In the genomic region with DNA sequence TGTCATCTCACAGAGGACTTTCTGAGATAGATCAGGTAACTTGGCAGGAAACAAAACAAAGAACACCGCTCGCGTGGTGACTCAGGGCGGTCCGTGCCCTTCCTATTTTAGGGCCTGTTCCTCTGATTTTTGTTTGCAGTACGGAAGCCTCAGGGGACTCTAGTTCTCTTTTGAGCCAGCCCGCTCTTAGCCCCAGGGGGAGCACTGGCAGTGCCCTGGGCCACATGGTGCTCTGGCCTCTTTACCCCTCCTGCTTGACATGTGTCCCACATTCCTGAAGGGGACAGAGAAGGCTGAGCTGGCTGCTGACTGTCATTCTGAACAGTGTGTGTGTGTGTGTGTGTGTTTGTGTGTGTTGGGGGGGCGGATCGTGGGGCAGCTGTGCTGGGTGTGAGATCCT, we compare ENCODE assay signal across 10 mouse cellular contexts. TPM values are rescaled to one million over a fixed set of nuclear protein-coding genes. Genes with fewer than 3 reads are reported as not detected.
DNase-seq lines count a peak whose midpoint lies in the region; TF ChIP-seq lines count a peak whose summit lies in the region.
"Had no signal": no experiment of that assay in that cellular context is flagged by ENCODE, and none has a peak within 500 bp of the region (broad histone marks: within the 10 kb centered on the region; RNA-seq: fewer than 3 reads in every experiment).

No protein-coding gene starts in this region.

- H3K4me3 ChIP-seq in kidney, adult 2 months (ENCODE audit: insufficient read depth, low read depth, low read length) = no peak overlapping the region
- no peak overlapping the region for H3K4me3 ChIP-seq in bone marrow macrophage, adult 2 months (ENCODE audit: insufficient read depth, low read length)
- no peak overlapping the region for H3K4me3 ChIP-seq in thymus, adult 2 months (ENCODE audit: control insufficient read depth, insufficient read depth, low read length)
- H3K4me3 ChIP-seq: embryonic facial prominence, embryonic 12.5 days had no signal

- 0 out of 2 replicates have a peak overlapping the region, but pooled peaks have one; percentile 18 for H3K27ac ChIP-seq in kidney, adult 2 months (ENCODE audit: insufficient read depth, low read depth, low read length)
- peak overlapping the region; percentile 20 for H3K27ac ChIP-seq in bone marrow macrophage, adult 2 months (ENCODE audit: insufficient read depth, low read depth, low read length)
- H3K27ac ChIP-seq in thymus, adult 2 months (ENCODE audit: control insufficient read depth, insufficient read depth, low read length) = no peak overlapping the region; the same call in 1 of the 2 replicates
- H3K27ac ChIP-seq: embryonic facial prominence, embryonic 12.5 days had no signal

- TF ChIP-seq CTCF in kidney, adult 2 months (conservative IDR thresholded peaks at IDR 0.05; ENCODE audit: insufficient read depth, insufficient read length, low read depth, low read length) = no peak
- TF ChIP-seq CTCF in bone marrow macrophage, adult 2 months (IDR thresholded peaks at IDR 0.05; ENCODE audit: low read depth, low read length) = no peak
- no peak for TF ChIP-seq CTCF in thymus, adult 2 months (IDR thresholded peaks at IDR 0.05; ENCODE audit: borderline replicate concordance, control insufficient read depth, extremely low read depth, insufficient read depth, low read length, poor library complexity)

- WGBS in kidney, adult 2 months = 30% methylated on average over 9 of the region's 9 CpGs
- WGBS in thymus, adult 2 months = 33% methylated on average over 9 of the region's 9 CpGs

- H3K36me3 ChIP-seq in kidney, adult 2 months (ENCODE audit: control insufficient read depth, insufficient read depth, low read length) = no peaks in the 10 kb centered on the region
- H3K36me3 ChIP-seq in thymus, adult 2 months (ENCODE audit: control insufficient read depth, insufficient read depth, low read length) = no peaks in the 10 kb centered on the region
- H3K36me3 ChIP-seq: embryonic facial prominence, embryonic 12.5 days had no signal

- DNase-seq in kidney, adult 2 months = no peak
- DNase-seq in kidney, postnatal 10 days = no peak
- DNase-seq in CD4-positive helper T cell, adult 2 months (ENCODE audit: low read depth, low spot score) = peak; percentile 42
- DNase-seq in lung, postnatal 25 days (ENCODE audit: low spot score) = peak; percentile 53
- DNase-seq in right cerebral cortex, postnatal 25 days = no peak
- no peak for DNase-seq in thymus, adult 2 months
- no peak for DNase-seq in layer of hippocampus, postnatal 14 days (ENCODE audit: low spot score in 2 of 2)
- DNase-seq: kidney, postnatal 14 days had no signal

- TF ChIP-seq POLR2A in kidney, adult 2 months (IDR thresholded peaks at IDR 0.05; ENCODE audit: low read depth, low read length) = no peak
- no peak for TF ChIP-seq POLR2A in bone marrow macrophage, adult 2 months (IDR thresholded peaks at IDR 0.05; ENCODE audit: borderline replicate concordance, low read depth, low read length)
- no peak for TF ChIP-seq POLR2A in thymus, adult 2 months (IDR thresholded peaks at IDR 0.05; ENCODE audit: control insufficient read depth, extremely low read depth, insufficient read depth, low read length, poor library complexity)

- peaks cover 70% of the 10 kb centered on the region for H3K4me1 ChIP-seq in kidney, adult 2 months (ENCODE audit: control insufficient read depth, insufficient read depth, low read length)
- peaks cover 76% of the 10 kb centered on the region for H3K4me1 ChIP-seq in bone marrow macrophage, adult 2 months (ENCODE audit: control insufficient read depth, insufficient read depth, low read length)
- peaks cover 50% of the 10 kb centered on the region for H3K4me1 ChIP-seq in thymus, adult 2 months (replicated peaks; ENCODE audit: control insufficient read depth, insufficient read depth, low read length)

- no peaks in the 10 kb centered on the region for H3K27me3 ChIP-seq in kidney, adult 2 months (replicated peaks; ENCODE audit: control insufficient read depth, insufficient read depth, low read length)
- H3K27me3 ChIP-seq in thymus, adult 2 months (ENCODE audit: control insufficient read depth, insufficient read depth, low read length) = no peaks in the 10 kb centered on the region
- H3K27me3 ChIP-seq: embryonic facial prominence, embryonic 12.5 days had no signal

RNA-seq across cellular contexts. Expression of a gene that starts 46.8 kb away (rescaled TPM):
- polyA plus RNA-seq in kidney, adult 2 months (2012; rRNA removed) = 104 and 112 TPM in 2 replicates
- 56.3 and 60.1 TPM in 2 replicates for polyA plus RNA-seq in bone marrow macrophage, adult 2 months (2012; ENCODE audit: insufficient read depth, insufficient read length, missing spikeins)
- polyA plus RNA-seq in thymus, adult 2 months (2012; rRNA removed) = 103 and 134 TPM in 2 replicates
- total RNA-seq in layer of hippocampus, postnatal 14 days (2021) = 100 to 1,000 TPM; 330 to 332 TPM

Comparison
In these comparisons a context has a peak if more than half of its experiments do, and no peak if none do; other contexts are left out.
1. DNase-seq: peak in CD4-positive helper T cell, adult 2 months (single experiment) and lung, postnatal 25 days (single experiment); none in kidney, adult 2 months (single experiment), kidney, postnatal 10 days (single experiment), right cerebral cortex, postnatal 25 days (single experiment), thymus, adult 2 months (single experiment) and layer of hippocampus, postnatal 14 days (0 of 2).